19 mouse cellular contexts compared by ENCODE assay signal in the genomic region with DNA sequence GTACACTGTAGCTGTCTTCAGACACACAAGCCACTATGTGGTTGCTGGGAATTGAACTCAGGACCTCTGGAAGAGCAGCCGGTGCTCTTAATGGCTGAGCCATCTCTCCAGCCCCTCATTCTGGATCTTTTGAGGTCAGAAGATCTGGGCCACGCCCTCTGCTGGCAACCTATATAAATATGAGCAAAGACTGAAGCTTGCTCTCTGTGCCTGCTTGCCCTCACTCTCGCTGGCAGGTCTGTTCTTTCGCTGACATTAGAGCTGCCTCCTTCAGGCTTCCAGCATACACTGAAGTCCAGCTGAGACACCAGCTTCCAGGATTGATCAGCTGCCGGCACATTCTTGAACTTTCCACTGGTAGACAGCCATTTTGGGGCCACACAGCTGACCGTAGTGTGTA. TPM values are rescaled to one million over a fixed set of nuclear protein-coding genes. Genes with fewer than 3 reads are reported as not detected.
DNase-seq lines count a peak whose midpoint lies in the region; ATAC-seq and TF ChIP-seq lines count a peak whose summit lies in the region.
"Had no signal": no experiment of that assay in that cellular context is flagged by ENCODE, and none has a peak within 500 bp of the region (broad histone marks: within the 10 kb centered on the region; RNA-seq: fewer than 3 reads in every experiment).

No protein-coding gene starts in this region.

- no peaks in the 10 kb centered on the region for H3K9me3 ChIP-seq in intestine, postnatal 0 days (ENCODE audit: control insufficient read depth)
- H3K9me3 ChIP-seq in intestine, embryonic 15.5 days, result no peaks in the 10 kb centered on the region
- no peaks in the 10 kb centered on the region for H3K9me3 ChIP-seq in hindbrain, embryonic 16.5 days (ENCODE audit: control insufficient read depth, low read length)
- H3K9me3 ChIP-seq: forebrain, embryonic 10.5 days; limb, embryonic 12.5 days; midbrain, embryonic 13.5 days; stomach, embryonic 15.5 days had no signal

- no peak for ATAC-seq in intestine, postnatal 0 days
- ATAC-seq in intestine, embryonic 15.5 days, result no peak
- ATAC-seq in hindbrain, embryonic 16.5 days, result no peak
- ATAC-seq: midbrain, embryonic 13.5 days had no signal

- no peak overlapping the region for H3K4me3 ChIP-seq in intestine, postnatal 0 days (ENCODE audit: low read depth, low read length)
- H3K4me3 ChIP-seq in intestine, embryonic 15.5 days (replicated peaks), result no peak overlapping the region
- H3K4me3 ChIP-seq in testis, adult 2 months (ENCODE audit: control insufficient read depth, low read depth, low read length), result peak overlapping the region; percentile 20
- H3K4me3 ChIP-seq in hindbrain, embryonic 16.5 days (ENCODE audit: low read length), result no peak overlapping the region
- H3K4me3 ChIP-seq: forebrain, embryonic 10.5 days; limb, embryonic 12.5 days; midbrain, embryonic 13.5 days; stomach, embryonic 15.5 days had no signal

- H3K27ac ChIP-seq in intestine, postnatal 0 days (ENCODE audit: low read depth, low read length), result no peak overlapping the region
- H3K27ac ChIP-seq in intestine, embryonic 15.5 days, result no peak overlapping the region
- H3K27ac ChIP-seq in testis, adult 2 months (ENCODE audit: control insufficient read depth, insufficient read depth, low read depth, low read length), result no peak overlapping the region
- H3K27ac ChIP-seq in hindbrain, embryonic 16.5 days (ENCODE audit: low read depth, low read length), result no peak overlapping the region
- H3K27ac ChIP-seq: forebrain, embryonic 10.5 days; limb, embryonic 12.5 days; liver, embryonic 14.5 days; macrophage; midbrain, embryonic 13.5 days; stomach, embryonic 15.5 days had no signal

- no peak overlapping the region for H3K4me2 ChIP-seq in intestine, postnatal 0 days (replicated peaks; ENCODE audit: low read depth)
- H3K4me2 ChIP-seq in intestine, embryonic 15.5 days (replicated peaks), result no peak overlapping the region
- H3K4me2 ChIP-seq in hindbrain, embryonic 16.5 days (ENCODE audit: low read length), result no peak overlapping the region
- H3K4me2 ChIP-seq: limb, embryonic 12.5 days; midbrain, embryonic 13.5 days; stomach, embryonic 15.5 days had no signal

- WGBS in intestine, postnatal 0 days, result 57% methylated on average over 6 of the region's 6 CpGs
- WGBS in intestine, embryonic 15.5 days, result 64% methylated on average over 6 of the region's 6 CpGs
- WGBS in hindbrain, embryonic 16.5 days, result 78% methylated on average over 6 of the region's 6 CpGs

- TF ChIP-seq CTCF in intestine, postnatal 0 days (IDR thresholded peaks at IDR 0.05; ENCODE audit: low read depth), result peak; percentile 35; the same call in 1 of the 2 replicates
- no peak for TF ChIP-seq CTCF in testis, adult 2 months (IDR thresholded peaks at IDR 0.05; ENCODE audit: control insufficient read depth, insufficient read depth, insufficient replicate concordance, low read depth, low read length)

- H3K4me1 ChIP-seq in intestine, postnatal 0 days (replicated peaks; ENCODE audit: control insufficient read depth, insufficient read depth, low read length), result 0 out of 2 replicates have a peak, but pooled peaks cover 4% of the 10 kb centered on the region
- H3K4me1 ChIP-seq in intestine, embryonic 15.5 days (replicated peaks), result peaks cover 37% of the 10 kb centered on the region
- H3K4me1 ChIP-seq in testis, adult 2 months (ENCODE audit: control insufficient read depth, insufficient read depth, low read length), result peaks cover 33% of the 10 kb centered on the region
- H3K4me1 ChIP-seq in hindbrain, embryonic 16.5 days (ENCODE audit: control insufficient read depth, insufficient read depth, low read depth, low read length), result peaks cover 24% of the 10 kb centered on the region

- no peaks in the 10 kb centered on the region for H3K27me3 ChIP-seq in intestine, postnatal 0 days (replicated peaks; ENCODE audit: control insufficient read depth, insufficient read depth, low read length)
- no peaks in the 10 kb centered on the region for H3K27me3 ChIP-seq in intestine, embryonic 15.5 days (replicated peaks)
- H3K27me3 ChIP-seq in testis, adult 2 months (ENCODE audit: control insufficient read depth, insufficient read depth, low read length), result no peaks in the 10 kb centered on the region
- 0 out of 2 replicates have a peak, but pooled peaks cover 2% of the 10 kb centered on the region for H3K27me3 ChIP-seq in hindbrain, embryonic 16.5 days (replicated peaks; ENCODE audit: control insufficient read depth, insufficient read depth, low read length)
- H3K27me3 ChIP-seq: stomach, embryonic 15.5 days had no signal

- H3K9ac ChIP-seq in intestine, postnatal 0 days (ENCODE audit: low read depth, low read length), result no peak overlapping the region
- H3K9ac ChIP-seq in intestine, embryonic 15.5 days, result no peak overlapping the region
- no peak overlapping the region for H3K9ac ChIP-seq in hindbrain, embryonic 16.5 days (ENCODE audit: low read depth, low read length)
- H3K9ac ChIP-seq: limb, embryonic 12.5 days; liver, embryonic 14.5 days; midbrain, embryonic 13.5 days; stomach, embryonic 15.5 days had no signal

- DNase-seq in cerebellum, postnatal 25 days, result peak; percentile 33 to 58
- no peak for DNase-seq in cerebellum, adult 9-11 months
- no peak for DNase-seq in testis, postnatal 10 days (ENCODE audit: low spot score)
- no peak for DNase-seq in right cerebral cortex, postnatal 4 days
- DNase-seq: cerebellum, adult 9-10 months; kidney, adult 11 months; kidney, postnatal 25 days; retina, postnatal 1 day; thymus, postnatal 14 days had no signal

- no peaks in the 10 kb centered on the region for H3K36me3 ChIP-seq in intestine, postnatal 0 days (ENCODE audit: control insufficient read depth, insufficient read depth)
- H3K36me3 ChIP-seq in intestine, embryonic 15.5 days, result no peaks in the 10 kb centered on the region
- no peaks in the 10 kb centered on the region for H3K36me3 ChIP-seq in testis, adult 2 months (ENCODE audit: control insufficient read depth, insufficient read depth, low read length)
- no peaks in the 10 kb centered on the region for H3K36me3 ChIP-seq in hindbrain, embryonic 16.5 days (ENCODE audit: control insufficient read depth, insufficient read depth, low read length)
- H3K36me3 ChIP-seq: forebrain, embryonic 10.5 days; limb, embryonic 12.5 days; midbrain, embryonic 13.5 days; stomach, embryonic 15.5 days had no signal

- no peak for TF ChIP-seq POLR2A in testis, adult 2 months (IDR thresholded peaks at IDR 0.05; ENCODE audit: control insufficient read depth, low read depth, low read length)

RNA-seq across cellular contexts. Expression of a gene that starts 23.2 kb away (rescaled TPM):
- 2.5 and 3.8 TPM in 2 replicates for polyA plus RNA-seq in intestine, postnatal 0 days (2015; fragmentation: Nextera tagmentation; extraction: Ambion mirVana)
- polyA plus RNA-seq in intestine, embryonic 15.5 days (2015; fragmentation: Nextera tagmentation; extraction: Ambion mirVana), result 3.9 and 4.6 TPM in 2 replicates
- polyA plus RNA-seq in testis, adult 2 months (2012; rRNA removed), result 44.0 and 47.8 TPM in 2 replicates
- polyA plus RNA-seq in hindbrain, embryonic 16.5 days (2015; fragmentation: Nextera tagmentation; extraction: Ambion mirVana), result 4.7 and 5.2 TPM in 2 replicates

RNA-seq across cellular contexts. Expression of a gene that starts 56.2 kb away (rescaled TPM):
- polyA plus RNA-seq in intestine, postnatal 0 days (2015; fragmentation: Nextera tagmentation; extraction: Ambion mirVana), result 5.1 and 6.4 TPM in 2 replicates
- polyA plus RNA-seq in intestine, embryonic 15.5 days (2015; fragmentation: Nextera tagmentation; extraction: Ambion mirVana), result 13.1 and 15.4 TPM in 2 replicates
- polyA plus RNA-seq in testis, adult 2 months (2012; rRNA removed), result 10.8 and 11.1 TPM in 2 replicates
- 4.5 and 5.1 TPM in 2 replicates for polyA plus RNA-seq in hindbrain, embryonic 16.5 days (2015; fragmentation: Nextera tagmentation; extraction: Ambion mirVana)

Comparison
In these comparisons a context has a peak if more than half of its experiments do, and no peak if none do; other contexts are left out.
1. DNase-seq: peak in cerebellum, postnatal 25 days (2 of 2); none in cerebellum, adult 9-11 months (single experiment), testis, postnatal 10 days (single experiment) and right cerebral cortex, postnatal 4 days (single experiment).